Mouse (Mus musculus) liver, embryonic 14.5 days (tissue): ENCODE data around the gene Socs3. TPM values are rescaled to one million over a fixed set of nuclear protein-coding genes. Genes with fewer than 3 reads are reported as not detected.

Experiments used
- ATAC-seq: fragments of 200-750 bp; cut with Nextera tagmentation; 2 replicates; pipeline ENCODE4 v1.8.0; 2017; ENCODE audit warnings: moderate number of reproducible peaks, mild to moderate bottlenecking, moderate library complexity; ENCODE audit not compliant: insufficient read depth
- DNase-seq, 3 experiments: peaks; one replicate each; pipeline ENCODE4 v3.0.0-alpha.2; 2012 to 2013; ENCODE audit warnings: low read depth in 3 of 3, low spot score in 3 of 3
- H3K27ac ChIP-seq: fragments of 300-500 bp; sonication (generic); 2 replicates; pipeline ENCODE4 v1.5.1; 2014; ENCODE audit warnings: moderate library complexity, mild to moderate bottlenecking, control low read depth, inconsistent platforms
- H3K27me3 ChIP-seq: fragments of 300-500 bp; sonication (generic); 2 replicates; pipeline ENCODE4 v1.6.1; 2014; ENCODE audit warnings: mild to moderate bottlenecking, low read length, moderate library complexity; ENCODE audit not compliant: control insufficient read depth, insufficient read depth
- H3K36me3 ChIP-seq: fragments of 300-500 bp; sonication (generic); replicated peaks from 2 replicates; pipeline ENCODE4 v1.6.1; 2014; ENCODE audit warnings: low read depth; ENCODE audit not compliant: control insufficient read depth, insufficient read depth
- H3K4me1 ChIP-seq, 2 experiments: fragments of 200-500 bp in 1 of 2; fragments of 300-500 bp in 1 of 2; sonication (generic) in 1 of 2; replicated peaks; 2 replicates each; pipeline ENCODE4 v1.6.1; 2012 to 2014; ENCODE audit warnings: antibody characterized with exemption in 1 of 2, inconsistent platforms in 1 of 2, low read length in 1 of 2; ENCODE audit not compliant: control insufficient read depth in 2 of 2, insufficient read depth in 2 of 2
- H3K4me2 ChIP-seq: fragments of 300-500 bp; sonication (generic); 2 replicates; pipeline ENCODE4 v1.6.1; 2014; ENCODE audit warnings: low read depth, mild to moderate bottlenecking, control low read depth, moderate library complexity
- H3K4me3 ChIP-seq, 2 experiments: fragments of 200-500 bp in 1 of 2; fragments of 300-500 bp in 1 of 2; sonication (generic) in 1 of 2; 2 replicates each; pipeline ENCODE4 v1.5.1; 2012 to 2014; ENCODE audit warnings: low read depth in 2 of 2, low read length in 2 of 2, mild to moderate bottlenecking in 2 of 2, control low read depth in 1 of 2, inconsistent platforms in 1 of 2, moderate library complexity in 1 of 2; ENCODE audit not compliant: insufficient read depth in 1 of 2
- H3K9ac ChIP-seq: fragments of 300-500 bp; sonication (generic); replicated peaks from 2 replicates; pipeline ENCODE4 v1.6.1; 2014; ENCODE audit warnings: mild to moderate bottlenecking, control low read depth, moderate library complexity
- H3K9me3 ChIP-seq: fragments of 300-500 bp; sonication (generic); 2 replicates; pipeline ENCODE4 v1.6.1; 2016; ENCODE audit warnings: low read length, mixed read lengths; ENCODE audit not compliant: control insufficient read depth
- CTCF ChIP-seq: IDR thresholded peaks from 2 replicates; pipeline ENCODE4 v1.5.1; 2016; ENCODE audit warnings: antibody characterized with exemption, low read depth, control low read depth
- EP300 ChIP-seq: IDR thresholded peaks from 2 replicates; pipeline ENCODE4 v1.6.1; 2016; ENCODE audit warnings: antibody characterized with exemption, low read depth
- WGBS: fragments of 180-500 bp; shearing (Covaris S2); extraction: QIAGEN DNeasy Blood & Tissue Kit; methylation state at CpG from one replicate; pipeline ENCODE4 v1.1.7; 2014; ENCODE audit not compliant: insufficient replicate concordance; 5-methylcytosine and 5-hydroxymethylcytosine counted together
- polyA plus RNA-seq, 2 experiments: library from polyadenylated mRNA; depleted of rRNA in 1 of 2; stranded (reverse) in 1 of 2; unstranded in 1 of 2; fragments of >200 nt; fragmentation: Nextera tagmentation in 1 of 2; extraction: Ambion mirVana in 1 of 2; gene quantifications; 2 replicates each; pipeline versions ENCODE4 v1.2.1 to v1.2.3; 2012 to 2014

Socs3 gene
- polyA plus RNA-seq, 2 experiments: 2.7 to 7.0 TPM

DNA sequence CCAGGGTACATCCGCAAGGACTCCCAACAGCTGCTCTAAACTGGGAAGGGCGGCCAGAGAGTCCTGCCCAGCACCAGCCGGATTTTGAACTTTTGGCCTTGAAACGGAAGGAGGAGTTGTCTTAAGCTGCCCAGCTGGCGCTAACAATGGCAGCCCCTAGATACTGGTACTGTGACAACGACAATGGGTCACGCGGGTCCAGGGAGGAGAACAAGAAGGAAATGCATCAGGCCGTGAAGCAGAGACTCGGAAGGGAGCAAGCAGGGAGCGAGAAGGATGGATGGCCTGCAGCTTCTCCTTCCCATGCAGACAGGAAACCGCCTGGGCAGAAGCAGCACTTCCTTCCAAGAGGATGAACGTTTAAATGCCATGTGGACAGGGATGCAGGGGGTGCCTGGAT is 14.2 kb downstream of the Socs3 start:
- ATAC-seq: peak; percentile 12; the same call in 1 of the 2 replicates
- Histone ChIP-seq H3K9me3 (no peaks in the 10 kb centered on the region), H3K9ac (no peak overlapping the region), H3K4me2 (no peak overlapping the region), H3K27ac (no peak overlapping the region), H3K27me3 (peaks cover 9% of the 10 kb centered on the region), H3K4me3 (no peak overlapping the region), H3K36me3 (no peaks in the 10 kb centered on the region), H3K4me1 (peaks cover 0 to 4% of the 10 kb centered on the region in 2 experiments; a peak in 2 of 4 replicates)
- no peak for DNase-seq
- WGBS: 44% methylated on average over 13 of the region's 13 CpGs
- TF ChIP-seq CTCF (no peak), EP300 (no peak)

DNA sequence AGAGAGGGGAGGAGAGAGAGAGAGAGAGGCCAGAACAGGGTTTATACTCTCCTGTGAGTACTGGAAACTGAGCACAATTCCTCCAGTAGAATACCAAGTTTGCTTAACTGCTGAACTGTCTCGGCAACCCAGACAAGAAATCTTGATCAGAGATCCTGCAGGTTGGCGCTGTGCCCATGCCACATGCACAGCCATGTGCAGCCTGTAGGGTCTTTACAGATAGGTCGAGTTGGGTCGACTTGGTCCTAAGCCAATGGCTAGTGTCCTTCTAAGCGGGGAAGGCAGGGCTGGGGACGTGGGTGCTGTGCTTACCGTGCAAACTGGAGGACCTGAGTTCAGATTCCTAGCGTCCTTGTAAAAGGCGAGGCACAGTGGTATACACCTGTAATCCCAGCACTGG is 15.0 kb downstream of the Socs3 start:
- ATAC-seq: no peak
- 63% methylated on average over 9 of the region's 9 CpGs for WGBS
- no peak for TF ChIP-seq CTCF
- TF ChIP-seq EP300: no peak
- peaks cover 0 to 4% of the 10 kb centered on the region in 2 experiments; a peak in 2 of 4 replicates for H3K4me1 ChIP-seq
- no peak overlapping the region for H3K4me3 ChIP-seq
- no peak overlapping the region for H3K9ac ChIP-seq
- H3K27me3 ChIP-seq: peaks cover 15% of the 10 kb centered on the region
- H3K4me2 ChIP-seq: no peak overlapping the region
- H3K9me3 ChIP-seq: no peaks in the 10 kb centered on the region
- no peak for DNase-seq
- no peaks in the 10 kb centered on the region for H3K36me3 ChIP-seq
- H3K27ac ChIP-seq: no peak overlapping the region

DNA sequence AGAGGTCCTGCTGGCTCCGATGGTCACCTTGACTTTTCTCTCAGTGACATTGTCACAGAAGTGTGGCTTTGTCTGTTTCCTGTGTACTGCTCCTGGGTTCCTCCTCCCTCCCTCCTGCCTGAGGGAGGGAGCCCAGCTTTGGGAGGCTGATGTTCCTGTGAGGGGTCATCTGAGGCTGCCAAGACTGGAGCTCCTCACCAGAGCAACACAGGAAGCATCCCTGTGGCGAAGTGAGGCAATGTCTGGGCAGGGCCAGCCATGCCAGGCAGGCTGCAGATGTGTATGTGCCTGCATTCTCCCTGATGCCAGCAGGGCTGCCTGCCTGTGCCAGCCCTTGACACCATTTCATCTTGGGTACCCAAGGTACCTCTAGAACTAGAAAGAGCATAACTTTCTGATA is 15.8 kb downstream of the Socs3 start:
- WGBS: 14% methylated on average over 2 of the region's 2 CpGs
- H3K27ac ChIP-seq: no peak overlapping the region

DNA sequence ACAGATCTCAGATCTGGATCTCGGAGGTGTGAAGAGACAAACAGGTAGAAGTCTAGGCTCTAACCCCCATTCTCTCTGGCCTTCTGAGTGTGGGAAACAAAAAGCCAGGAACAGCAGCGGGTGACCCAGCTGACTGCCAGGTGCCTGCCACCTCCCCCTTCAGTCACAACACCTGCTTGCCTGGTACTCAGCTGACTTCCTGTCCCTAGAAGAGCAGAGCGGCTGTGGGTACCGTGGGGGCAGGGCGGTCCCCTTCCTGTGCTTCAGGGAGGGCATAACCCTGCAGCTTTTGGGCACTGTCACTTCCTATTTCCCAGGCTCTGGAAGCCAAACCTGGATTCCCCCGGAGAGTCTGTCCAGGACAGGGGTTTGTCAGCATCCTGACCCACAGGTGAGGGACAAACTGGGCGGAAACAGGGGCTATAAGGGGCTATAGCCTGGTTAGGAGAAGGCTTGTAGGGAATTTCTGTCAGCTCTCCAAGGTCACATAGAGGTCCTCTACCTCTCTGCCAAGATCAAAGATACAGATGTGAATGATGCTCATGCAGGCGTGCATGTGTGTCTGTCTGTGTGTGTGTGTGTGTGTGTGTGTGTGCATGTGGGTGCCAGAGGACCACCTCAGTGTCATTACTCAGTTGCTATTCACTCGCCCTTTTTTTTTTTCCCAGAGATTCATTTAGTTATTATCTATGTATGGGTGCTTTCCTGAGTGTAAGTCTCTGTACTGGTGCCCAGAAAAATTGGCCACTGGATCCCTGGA is 17.5 kb downstream of the Socs3 start:
- H3K9ac ChIP-seq: no peak overlapping the region
- H3K36me3 ChIP-seq: no peaks in the 10 kb centered on the region
- DNase-seq: no peak
- H3K27me3 ChIP-seq: peaks cover 26% of the 10 kb centered on the region
- H3K4me3 ChIP-seq: no peak overlapping the region
- WGBS: 28% methylated on average over 9 of the region's 9 CpGs
- no peak overlapping the region for H3K4me2 ChIP-seq
- ATAC-seq: no peak
- TF ChIP-seq EP300 (no peak), CTCF (no peak)
- H3K27ac ChIP-seq: no peak overlapping the region
- peaks cover 0 to 2% of the 10 kb centered on the region in 2 experiments; a peak in 2 of 4 replicates for H3K4me1 ChIP-seq
- H3K9me3 ChIP-seq: no peaks in the 10 kb centered on the region

More for the DNA sequence above, 15.8 kb downstream of the Socs3 start:
- H3K4me1 ChIP-seq: peaks cover 0 to 2% of the 10 kb centered on the region in 2 experiments; a peak in 2 of 4 replicates
- no peak overlapping the region for H3K9ac ChIP-seq
- H3K4me2 ChIP-seq: no peak overlapping the region
- H3K9me3 ChIP-seq: no peaks in the 10 kb centered on the region
- H3K27me3 ChIP-seq: peaks cover 22% of the 10 kb centered on the region
- TF ChIP-seq CTCF: no peak
- TF ChIP-seq EP300: no peak
- no peaks in the 10 kb centered on the region for H3K36me3 ChIP-seq
- H3K4me3 ChIP-seq: no peak overlapping the region
- DNase-seq (no peak), ATAC-seq (no peak)

DNA sequence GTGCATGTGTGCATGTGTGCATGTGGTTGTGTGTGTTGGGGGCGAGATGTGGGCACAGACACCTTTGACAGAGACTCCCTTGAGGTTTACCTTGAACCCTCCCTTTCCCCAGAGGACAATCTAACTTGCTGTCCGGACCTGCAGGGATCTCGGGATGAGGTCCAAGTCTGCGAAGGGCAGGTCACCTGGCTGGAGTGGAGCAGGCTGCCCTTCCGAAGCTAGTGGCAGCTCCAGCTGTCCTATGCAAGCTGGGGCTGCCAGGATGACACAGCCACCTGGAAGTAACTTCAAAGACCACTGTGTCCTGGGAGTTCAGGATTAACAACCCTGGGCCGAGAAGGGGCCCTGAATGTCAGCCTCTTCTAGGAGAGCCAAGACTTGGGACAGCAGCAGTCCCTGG is 18.5 kb downstream of the Socs3 start:
- peaks cover 26% of the 10 kb centered on the region for H3K27me3 ChIP-seq
- no peak overlapping the region for H3K9ac ChIP-seq
- H3K4me3 ChIP-seq: no peak overlapping the region
- 71% methylated on average over 6 of the region's 6 CpGs for WGBS
- no peak overlapping the region for H3K27ac ChIP-seq
- no peaks in the 10 kb centered on the region for H3K36me3 ChIP-seq
- no peak overlapping the region for H3K4me2 ChIP-seq
- DNase-seq: no peak
- H3K9me3 ChIP-seq: no peaks in the 10 kb centered on the region
- TF ChIP-seq CTCF (no peak), EP300 (no peak)
- ATAC-seq: no peak
- peaks cover 0 to 2% of the 10 kb centered on the region in 2 experiments; a peak in 2 of 4 replicates for H3K4me1 ChIP-seq
